Mouse (Mus musculus) monocyte, adult 5-6 weeks (primary cell): ENCODE data around the gene Mapk11. TPM values are rescaled to one million over a fixed set of nuclear protein-coding genes. Genes with fewer than 3 reads are reported as not detected.

Experiments used
- ATAC-seq: fragments of 153-309, 156-312 bp; replicated peaks from 2 replicates; pipeline ENCODE4 v1.8.0; 2017; ENCODE audit warnings: mild to moderate bottlenecking; ENCODE audit not compliant: low TSS enrichment, insufficient number of reproducible peaks, severe bottlenecking, poor library complexity, low FRiP score
- total RNA-seq: library from RNA; stranded (forward); fragments of 200-1000, 200-491, 200-594 nt; gene quantifications from 3 replicates; pipeline ENCODE4 v1.2.3, GENCODE M21; 2017

Gene Mapk11
- total RNA-seq, 1 experiment from 2014 or later, result 4.5 TPM

- no peak for ATAC-seq
Measured at GRCm38 (mm10) chr15:89124312-89124711, 25.1 kb downstream of the Mapk11 start.

- no peak for ATAC-seq
Measured at GRCm38 (mm10) chr15:89123595-89123994, 25.8 kb downstream of the Mapk11 start.

GRCm38 (mm10) chr15:89122649-89123366, 26.6 kb downstream of the Mapk11 start, which contains the start of gene Tubgcp6:
Tubgcp6 (minus strand) TSS chr15:89123112.
- peak; percentile 88 for ATAC-seq

- no peak for ATAC-seq
Measured at GRCm38 (mm10) chr15:89118007-89118406, 31.4 kb downstream of the Mapk11 start.

GRCm38 (mm10) chr15:89110147-89110546, 39.3 kb downstream of the Mapk11 start:
- ATAC-seq, result no peak

- ATAC-seq, result no peak
Measured at GRCm38 (mm10) chr15:89106976-89107375, 42.5 kb downstream of the Mapk11 start.

GRCm38 (mm10) chr15:89106073-89106472, 43.4 kb downstream of the Mapk11 start:
- ATAC-seq, result no peak

GRCm38 (mm10) chr15:89104425-89104824, 45.0 kb downstream of the Mapk11 start:
- no peak for ATAC-seq

GRCm38 (mm10) chr15:89103921-89104320, 45.5 kb downstream of the Mapk11 start:
- no peak for ATAC-seq

GRCm38 (mm10) chr15:89102646-89103045, 46.8 kb downstream of the Mapk11 start:
- no peak for ATAC-seq

GRCm38 (mm10) chr15:89100823-89101222, 48.6 kb downstream of the Mapk11 start:
- no peak for ATAC-seq

GRCm38 (mm10) chr15:89098616-89099015, 50.8 kb downstream of the Mapk11 start:
- ATAC-seq, result no peak

- no peak for ATAC-seq
Measured at GRCm38 (mm10) chr15:89097450-89097849, 52.0 kb downstream of the Mapk11 start.

Other genes starting within 250 kb of the Mapk11 start
- not detected in 3 replicates for gene Ttll8, start 195.2 kb downstream of the Mapk11 start, total RNA-seq
- 0.29 TPM in 1 of 3 replicates, not detected in the others for gene Mlc1, start 170.6 kb downstream of the Mapk11 start, total RNA-seq
- gene Mov10l1, start 166.7 kb downstream of the Mapk11 start, total RNA-seq, result not detected in 3 replicates
- not detected in 3 replicates for gene Panx2, start 89.9 kb downstream of the Mapk11 start, total RNA-seq
- gene Trabd, start 74.5 kb downstream of the Mapk11 start, total RNA-seq, result 39.1 to 48.0 TPM (median 42.2 TPM) in 3 replicates
- 13.1 to 23.8 TPM (median 16.3 TPM) in 3 replicates for gene Selenoo, start 60.5 kb downstream of the Mapk11 start, total RNA-seq
- 11.0 to 27.3 TPM (median 26.4 TPM) in 3 replicates for gene Tubgcp6, start 26.5 kb downstream of the Mapk11 start, total RNA-seq
- 19.4 to 24.3 TPM (median 20.6 TPM) in 3 replicates for gene Hdac10, start 20.9 kb downstream of the Mapk11 start, total RNA-seq
- 0.39 to 5.8 TPM (median 3.7 TPM) in 3 replicates for gene Mapk12, start 8.9 kb downstream of the Mapk11 start, total RNA-seq
- 145 to 153 TPM (median 153 TPM) in 3 replicates for gene Plxnb2, start 31.2 kb upstream of the Mapk11 start, total RNA-seq
- 2.1 to 3.1 TPM (median 2.7 TPM) in 3 replicates for gene Dennd6b, start 46.9 kb upstream of the Mapk11 start, total RNA-seq
- gene Ppp6r2, start 61.9 kb upstream of the Mapk11 start, total RNA-seq, result 16.8 to 32.5 TPM (median 19.4 TPM) in 3 replicates
- 86.3 to 141 TPM (median 130 TPM) in 3 replicates for gene Sbf1, start 165.7 kb upstream of the Mapk11 start, total RNA-seq
- not detected in 3 replicates for gene Adm2, start 173.1 kb upstream of the Mapk11 start, total RNA-seq
- not detected in 3 replicates for gene Miox, start 184.8 kb upstream of the Mapk11 start, total RNA-seq
- gene Lmf2, start 206.0 kb upstream of the Mapk11 start, total RNA-seq, result 9.0 to 27.2 TPM (median 20.9 TPM) in 3 replicates
- 71.4 to 99.9 TPM (median 80.6 TPM) in 3 replicates for gene Ncaph2, start 206.1 kb upstream of the Mapk11 start, total RNA-seq
- gene Sco2, start 224.2 kb upstream of the Mapk11 start, total RNA-seq, result 5.4 to 9.4 TPM (median 6.3 TPM) in 3 replicates
- 0.57 TPM in 1 of 3 replicates, not detected in the others for gene Tymp, start 227.4 kb upstream of the Mapk11 start, total RNA-seq
- not detected in 3 replicates for gene Odf3b, start 229.7 kb upstream of the Mapk11 start, total RNA-seq
- gene Klhdc7b, start 235.3 kb upstream of the Mapk11 start, total RNA-seq, result not detected in 3 replicates